Mouse (Mus musculus) right cerebral cortex, adult 2 months (tissue): ENCODE results near the gene Gm11492.

Experiments used
- DNase-seq, 2 experiments: peaks; one replicate each; pipeline ENCODE4 v3.0.0; 2021 to 2022; ENCODE audit warnings: low spot score in 2 of 2

The Gm11492 gene

DNA sequence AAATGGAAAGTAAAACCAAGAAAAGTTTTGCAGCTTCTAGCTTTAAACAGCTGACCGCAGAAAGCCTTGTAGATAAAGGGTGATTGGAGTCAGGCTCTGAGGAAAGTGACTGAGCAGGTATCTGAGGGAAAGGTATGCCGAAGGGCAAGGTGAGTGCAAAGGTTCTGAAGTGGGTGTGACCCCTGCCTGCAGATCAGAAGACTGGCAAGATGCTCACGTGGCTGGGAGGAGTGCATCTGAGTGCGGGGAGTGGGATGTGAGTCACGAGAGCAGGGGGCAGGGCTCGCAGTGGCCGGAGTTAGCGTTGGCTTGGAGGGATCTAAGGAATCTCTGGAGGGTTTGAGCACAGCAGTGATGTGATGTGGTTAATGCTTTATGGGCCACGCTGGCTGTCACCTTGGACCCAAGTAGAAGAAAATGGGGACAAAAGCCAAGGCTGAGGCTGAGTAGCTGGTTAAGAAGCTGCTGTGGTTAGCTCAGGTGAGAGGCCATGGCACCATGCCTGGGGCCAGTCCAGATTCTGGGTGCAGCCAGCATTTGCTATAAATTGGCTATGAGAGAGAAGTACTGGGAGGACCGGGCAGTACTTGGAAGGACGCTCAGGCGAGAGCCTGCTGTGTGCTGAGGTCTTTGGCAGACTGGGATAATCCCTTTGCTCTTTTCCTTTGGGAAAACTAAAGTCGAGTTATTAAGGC lies 33.1 kb downstream of the Gm11492 start:
- no peak for DNase-seq

DNA sequence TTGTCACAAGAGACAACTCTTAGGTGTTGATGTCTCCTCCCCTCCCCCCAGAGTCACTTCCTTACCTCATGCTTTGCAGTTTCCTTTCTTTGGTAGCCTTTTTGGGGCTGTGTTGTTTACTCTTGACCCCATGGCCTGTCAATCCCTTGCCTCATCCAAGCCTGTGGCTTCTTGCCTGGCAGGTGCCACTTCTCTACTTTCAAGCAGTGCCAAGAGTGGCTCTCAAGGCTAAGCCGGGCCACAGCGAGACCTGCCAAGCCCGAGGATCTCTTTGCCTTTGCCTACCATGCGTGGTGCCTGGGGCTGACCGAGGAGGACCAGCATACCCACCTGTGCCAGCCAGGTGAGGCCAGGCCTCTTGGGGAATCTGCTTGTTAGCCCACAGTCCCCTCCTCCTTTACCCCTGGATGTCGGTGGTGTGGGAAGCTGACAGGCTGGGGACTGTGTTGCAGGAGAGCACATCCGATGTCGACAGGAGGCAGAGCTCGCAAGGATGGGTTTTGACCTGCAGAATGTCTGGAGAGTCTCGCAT lies 33.9 kb downstream of the Gm11492 start:
- DNase-seq = no peak

DNA sequence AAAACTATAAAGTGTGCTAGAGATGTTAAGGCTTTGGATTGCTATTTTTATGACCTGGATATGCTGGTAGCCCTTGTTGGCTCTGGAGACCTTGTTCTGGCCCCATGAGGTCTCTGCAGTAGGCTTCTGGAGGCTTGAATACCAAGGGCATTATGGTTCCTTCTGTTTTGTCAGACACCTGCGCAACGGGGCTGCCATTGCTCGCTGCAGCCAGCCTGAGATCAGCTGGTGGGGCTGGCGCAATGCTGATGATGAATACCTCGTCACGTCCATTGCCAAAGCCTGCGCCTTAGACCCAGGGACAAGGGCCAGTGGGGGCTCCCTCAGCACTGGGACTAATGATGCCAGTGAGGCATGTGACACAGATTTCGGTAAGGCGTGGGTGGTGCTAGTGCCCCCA lies 35.8 kb downstream of the Gm11492 start:
- DNase-seq = no peak

DNA sequence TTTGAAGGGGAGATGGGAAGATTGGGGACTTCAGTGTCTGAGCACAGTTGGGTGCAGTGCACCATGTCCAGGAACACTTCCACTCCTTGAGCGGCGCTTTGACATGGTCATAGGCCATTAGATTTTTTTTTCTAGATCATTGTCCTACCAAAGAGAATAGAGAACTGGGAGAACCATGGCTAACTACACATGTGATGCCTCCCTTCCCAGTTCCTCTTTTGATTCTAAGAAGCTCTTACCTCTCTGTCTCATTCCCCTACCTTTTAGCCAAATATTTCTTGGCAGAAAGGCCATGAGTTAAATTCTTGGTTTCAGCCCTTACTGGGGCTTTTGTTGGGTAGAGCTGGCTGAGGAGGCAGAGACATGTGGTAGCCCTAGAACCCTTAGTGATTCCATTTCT lies 37.1 kb downstream of the Gm11492 start:
- DNase-seq = no peak

DNA sequence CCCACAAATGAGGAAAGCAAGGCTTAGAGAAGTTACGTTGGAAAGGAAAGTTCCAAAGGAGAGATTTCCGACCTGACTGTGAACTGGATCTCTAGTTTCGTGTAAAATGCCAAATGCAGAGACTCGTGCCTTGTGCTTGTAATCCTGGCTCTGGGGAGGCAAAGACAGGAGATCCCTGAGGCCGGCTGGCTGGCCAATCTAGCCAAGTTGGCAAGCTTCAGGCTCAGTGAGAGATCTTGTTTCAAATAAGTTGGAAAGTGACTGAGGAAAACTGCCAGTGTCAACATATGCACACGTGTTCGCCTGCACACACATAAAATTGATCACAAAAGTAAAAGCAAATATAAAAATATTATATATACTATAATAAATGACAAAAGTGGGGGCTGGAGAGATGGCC lies 42.8 kb downstream of the Gm11492 start:
- DNase-seq = no peak

DNA sequence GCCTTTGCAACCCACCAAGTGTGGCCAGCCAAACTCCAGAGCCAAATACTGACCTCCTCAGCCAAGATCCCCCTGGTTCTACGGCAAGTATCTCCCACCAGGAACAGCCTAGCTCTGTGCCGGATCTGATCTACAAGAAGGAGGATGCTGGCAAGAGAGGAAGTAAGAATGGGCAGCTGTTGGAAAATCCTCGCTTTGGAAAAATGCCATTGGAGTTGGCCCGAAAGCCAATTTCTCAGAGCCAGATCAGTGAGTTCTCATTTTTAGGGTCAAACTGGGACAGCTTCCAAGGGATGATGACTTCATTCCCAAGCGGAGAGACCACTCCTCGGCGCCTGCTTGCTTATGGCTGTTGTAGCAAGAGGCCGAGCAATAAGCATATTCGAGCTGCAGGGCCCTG lies 45.1 kb downstream of the Gm11492 start:
- DNase-seq = no peak

DNA sequence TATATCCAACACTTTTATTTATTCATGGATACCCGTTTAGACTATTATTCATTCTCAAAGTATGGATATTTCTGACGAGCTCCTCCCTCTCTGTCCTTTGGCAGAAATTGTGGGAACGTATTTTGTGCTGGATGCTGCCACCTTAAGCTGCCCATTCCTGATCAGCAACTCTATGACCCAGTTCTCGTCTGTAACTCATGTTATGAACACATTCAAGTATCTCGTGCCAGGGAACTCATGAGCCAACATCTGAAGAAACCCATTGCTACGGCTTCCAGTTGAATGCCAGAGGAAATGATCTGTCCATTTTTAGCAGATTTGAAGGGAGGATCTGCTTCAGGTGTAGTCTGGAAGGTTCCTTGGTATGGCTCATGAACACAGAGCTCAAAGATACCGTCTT lies 47.5 kb downstream of the Gm11492 start:
- no peak for DNase-seq

DNA sequence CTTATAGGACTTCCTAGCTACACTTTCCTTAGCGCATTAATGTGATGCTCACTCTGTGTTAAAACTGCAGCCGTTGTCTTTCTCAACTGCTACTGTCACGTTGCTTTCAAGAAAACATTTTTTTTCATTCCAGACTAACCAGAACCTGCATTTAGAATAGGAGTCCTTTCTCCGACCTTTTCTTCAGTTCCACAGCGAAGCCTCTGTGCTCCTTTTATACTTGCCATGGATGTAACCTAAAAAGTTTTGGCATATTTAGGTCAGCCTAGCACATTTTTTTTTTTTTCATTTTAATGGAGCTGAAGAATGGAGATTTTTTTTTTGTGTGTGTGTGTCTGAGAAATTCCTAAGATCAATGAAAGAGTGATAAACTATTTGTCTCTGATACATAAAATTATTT lies 49.1 kb downstream of the Gm11492 start:
- no peak for DNase-seq

DNA sequence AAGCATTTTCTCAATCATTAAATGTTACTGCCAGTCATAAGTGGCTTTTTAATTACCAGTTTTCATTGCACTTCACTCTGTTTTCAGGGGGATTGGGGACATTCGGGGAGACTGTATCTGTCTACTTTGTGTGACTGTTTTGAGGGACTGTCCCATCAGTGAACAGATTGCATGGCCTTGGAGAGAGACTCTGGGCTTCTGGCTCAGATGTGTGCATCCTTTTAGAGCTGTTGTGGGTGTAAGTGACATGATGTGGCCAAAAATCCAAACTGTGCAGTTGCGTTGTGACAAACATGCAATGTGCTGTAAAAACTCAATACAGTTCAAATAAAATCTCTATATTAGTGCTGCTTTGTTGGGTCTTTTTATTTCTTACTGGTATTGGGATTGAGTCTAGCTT lies 49.5 kb downstream of the Gm11492 start:
- no peak for DNase-seq

DNA sequence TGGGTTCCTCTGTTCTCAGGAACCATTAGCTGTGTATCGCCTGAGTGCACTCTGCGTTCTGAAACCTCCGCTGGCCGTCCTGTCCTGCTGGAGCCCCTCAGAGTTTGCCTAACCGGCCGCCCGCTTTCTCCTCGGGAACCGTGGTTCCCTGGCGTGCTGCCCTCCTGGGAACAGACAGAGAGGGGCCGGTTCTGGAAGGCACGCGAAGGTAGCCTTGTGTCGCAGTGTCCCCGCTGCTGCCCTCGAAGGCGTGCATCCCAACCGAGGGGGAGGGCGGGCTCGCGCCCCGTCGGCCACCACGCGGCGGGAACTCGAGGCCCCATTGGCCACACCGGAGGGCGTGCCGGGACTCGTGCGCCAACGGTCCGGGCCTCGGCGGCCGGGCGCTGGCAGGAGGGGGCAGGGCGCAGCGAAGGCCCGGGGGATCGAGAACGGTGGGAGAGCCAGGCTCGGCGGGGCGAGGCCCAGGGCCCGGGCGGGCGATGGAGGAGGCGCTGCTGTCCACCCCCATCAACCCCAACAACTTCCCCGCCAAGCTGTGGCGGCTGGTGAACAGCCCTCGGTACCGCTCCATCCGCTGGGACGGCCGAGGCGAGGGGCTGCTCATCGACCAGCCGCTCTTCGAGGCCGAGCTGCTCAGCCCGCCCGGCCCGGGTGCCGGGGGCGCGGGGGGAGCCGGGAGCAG lies 50.5 kb downstream of the Gm11492 start, which contains the start of gene Hsf5:
Gene Hsf5, plus strand, starts transcription at position 375 of the 685 bp plus-strand sequence.
- DNase-seq = no peak

DNA sequence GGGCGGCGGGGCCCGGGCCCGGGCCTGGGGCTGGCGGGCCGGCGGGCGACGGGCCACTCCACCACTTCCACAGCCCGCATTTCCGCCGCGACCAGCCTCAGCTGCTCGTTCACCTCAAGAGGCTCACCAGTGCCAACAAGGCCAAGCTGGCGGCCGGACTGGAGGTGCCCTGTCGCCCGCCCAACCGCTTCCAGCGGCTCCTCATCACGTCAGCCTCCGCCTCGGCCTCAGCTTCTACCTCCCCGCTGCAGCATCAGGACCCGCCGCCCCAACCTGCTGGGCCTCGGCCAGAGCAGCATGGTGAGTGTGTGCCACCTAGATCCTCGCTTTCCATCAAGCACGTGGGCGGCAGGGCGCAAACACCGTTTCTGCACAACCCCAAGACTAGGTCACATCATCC lies 51.2 kb downstream of the Gm11492 start:
- no peak for DNase-seq
